Comparison of ENCODE assay signal across 24 mouse cellular contexts in the genomic region with DNA sequence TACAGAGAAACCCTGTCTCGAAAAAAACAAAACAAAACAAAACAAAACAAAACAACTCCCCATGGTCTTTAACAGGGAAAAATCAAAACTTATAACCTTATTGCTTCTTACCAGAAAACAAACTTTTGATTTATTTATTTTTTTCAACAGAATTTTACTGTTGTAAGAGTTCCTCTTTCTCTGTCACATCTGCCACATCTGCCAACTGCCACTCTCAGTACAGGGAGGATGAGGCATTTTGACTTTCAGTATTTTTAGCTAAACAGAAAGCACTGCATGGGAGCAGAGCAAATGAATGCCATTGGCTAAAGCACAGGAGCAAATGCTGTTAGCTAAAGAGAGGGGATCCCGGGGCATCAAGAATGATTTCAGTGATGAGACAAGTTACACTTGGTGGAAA.
"Had no signal": no experiment of that assay in that cellular context is flagged by ENCODE, and none has a peak within 500 bp of the region (broad histone marks: within the 10 kb centered on the region; RNA-seq: fewer than 3 reads in every experiment).

No protein-coding gene starts in this region.

- DNase-seq: gastrocnemius, adult 2 months; gastrocnemius, postnatal 10 days; gastrocnemius, postnatal 25 days; heart, adult 18-20 months; heart, postnatal 14 days; heart, postnatal 36 days; kidney, adult 11 months; kidney, adult 2 months; kidney, adult 9 months; kidney, postnatal 14 days; kidney, postnatal 36 days; layer of hippocampus, adult 9-11 months; layer of hippocampus, postnatal 36 days; left cerebral cortex, postnatal 4 days had no signal

- H3K9ac ChIP-seq: heart, embryonic 12.5 days; hindbrain, embryonic 13.5 days; hindbrain, embryonic 15.5 days; kidney, embryonic 15.5 days; limb, embryonic 13.5 days; limb, embryonic 15.5 days had no signal

- H3K4me1 ChIP-seq: heart, embryonic 10.5 days; heart, embryonic 12.5 days; hindbrain, embryonic 13.5 days; hindbrain, embryonic 15.5 days; kidney, embryonic 15.5 days; limb, embryonic 13.5 days; limb, embryonic 15.5 days had no signal

- H3K27ac ChIP-seq: gastrocnemius, adult 2 months; heart, embryonic 10.5 days; hindbrain, embryonic 13.5 days; hindbrain, embryonic 15.5 days; hindbrain, postnatal 0 days; kidney, embryonic 15.5 days; kidney, postnatal 0 days; limb, embryonic 13.5 days; limb, embryonic 15.5 days had no signal

- H3K27me3 ChIP-seq: heart, embryonic 12.5 days; hindbrain, embryonic 13.5 days; hindbrain, embryonic 15.5 days; kidney, embryonic 15.5 days; limb, embryonic 13.5 days; limb, embryonic 15.5 days had no signal

- H3K36me3 ChIP-seq: heart, embryonic 10.5 days; heart, embryonic 12.5 days; hindbrain, embryonic 13.5 days; hindbrain, embryonic 15.5 days; kidney, embryonic 15.5 days; limb, embryonic 13.5 days; limb, embryonic 15.5 days had no signal

- H3K4me2 ChIP-seq: heart, embryonic 12.5 days; hindbrain, embryonic 13.5 days; hindbrain, embryonic 15.5 days; kidney, embryonic 15.5 days; limb, embryonic 13.5 days; limb, embryonic 15.5 days had no signal

- H3K4me3 ChIP-seq: gastrocnemius, adult 2 months; heart, embryonic 10.5 days; heart, embryonic 12.5 days; hindbrain, embryonic 13.5 days; hindbrain, embryonic 15.5 days; kidney, embryonic 15.5 days; limb, embryonic 13.5 days; limb, embryonic 15.5 days had no signal

- ATAC-seq: hindbrain, postnatal 0 days; intestine, embryonic 16.5 days had no signal

- H3K9me3 ChIP-seq: heart, embryonic 10.5 days; heart, embryonic 12.5 days; hindbrain, embryonic 13.5 days; hindbrain, embryonic 15.5 days; kidney, embryonic 15.5 days; limb, embryonic 13.5 days; limb, embryonic 15.5 days had no signal
